Mouse (Mus musculus): ENCODE data around the gene Bpifb2.

Bpifb2 gene

DNA sequence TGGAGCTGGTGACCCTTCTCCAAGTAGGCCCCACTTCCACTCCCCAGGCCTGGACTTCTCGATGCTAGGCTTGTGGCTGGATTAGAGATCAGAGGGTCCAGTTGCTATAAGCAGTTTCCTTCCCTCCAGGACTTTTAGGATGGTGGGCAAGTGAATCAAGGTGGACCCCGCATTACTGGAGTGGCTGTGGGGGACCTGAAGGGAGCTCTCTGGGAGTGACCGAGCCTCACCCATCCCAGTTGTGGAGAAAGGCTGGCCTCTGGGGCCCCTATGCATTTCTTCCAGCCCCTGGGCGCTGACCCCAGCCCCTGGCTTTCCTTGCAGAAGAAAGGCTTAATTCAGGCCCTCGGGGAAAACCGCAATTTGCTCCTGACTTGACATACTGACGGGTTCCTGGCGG lies 43.1 kb downstream of the Bpifb2 start, which contains the start of gene Bpifb3:
Gene Bpifb3 (plus strand): TSS at position 301 of the 400 bp plus-strand sequence.
- in situ Hi-C loops (cut with MboI; ENCODE audit: low pct_unique_long_range_greater_than_20kb in 1 of 2, low sequenced_read_pairs in 2 of 2, unreplicated experiment in 1 of 2) = no loop called here

DNA sequence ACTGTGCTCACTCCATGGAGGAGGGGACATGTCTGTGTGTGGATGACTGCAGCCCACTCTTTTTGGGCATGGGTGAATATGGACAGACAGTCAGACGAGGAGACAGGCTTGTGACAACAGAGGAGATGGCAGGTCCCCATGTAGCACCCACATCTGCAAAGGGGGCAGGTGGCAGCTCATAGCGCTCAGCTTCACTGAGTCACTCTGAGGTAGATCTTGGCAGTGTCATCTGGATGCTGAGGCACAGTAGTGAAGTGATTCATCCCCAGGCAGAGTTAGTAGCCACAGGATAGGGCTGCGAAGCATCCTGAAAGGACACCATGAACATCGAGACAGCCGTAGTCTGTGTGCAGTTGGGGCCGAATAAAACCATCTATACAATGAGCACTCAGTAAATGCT lies 46.4 kb downstream of the Bpifb2 start:
- in situ Hi-C loops (cut with MboI; ENCODE audit: low pct_unique_long_range_greater_than_20kb in 1 of 2, low sequenced_read_pairs in 2 of 2, unreplicated experiment in 1 of 2) = no loop called here

DNA sequence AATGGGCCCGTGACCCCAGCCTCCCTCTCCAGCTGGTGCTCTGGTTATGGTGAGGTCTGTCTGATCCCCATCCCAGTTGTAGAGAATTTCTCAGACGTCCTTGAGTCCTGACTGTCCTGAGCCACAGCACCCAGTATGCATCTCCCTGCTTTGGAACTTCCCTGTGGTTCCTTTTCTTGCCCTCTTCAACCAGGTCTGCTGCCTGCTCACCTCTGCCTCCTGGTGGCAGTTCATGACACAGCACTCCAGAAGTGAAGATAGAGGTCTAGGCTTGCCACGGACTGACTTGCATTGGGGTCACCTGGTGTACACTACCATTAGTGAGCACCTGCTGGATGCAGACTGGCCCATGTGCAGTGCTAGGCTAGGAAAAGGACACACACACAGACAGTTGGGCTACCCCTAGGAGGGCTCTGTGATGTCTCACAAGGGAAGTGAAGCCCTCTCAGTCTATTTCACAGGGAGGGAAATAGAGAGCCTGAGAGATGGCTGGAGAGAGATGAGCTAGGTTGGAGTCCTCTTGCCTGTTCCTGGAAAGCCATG lies 55.1 kb downstream of the Bpifb2 start:
- in situ Hi-C loops (cut with MboI; ENCODE audit: low pct_unique_long_range_greater_than_20kb in 1 of 2, low sequenced_read_pairs in 2 of 2, unreplicated experiment in 1 of 2) = loop anchor here in 1 of 2 experiments (25.0 kb wide), 1 partner anchor 218 kb away; no protein-coding TSS in a partner anchor

GRCm38 (mm10) chr2:153931125-153931524 lies 56.3 kb downstream of the Bpifb2 start:
- in situ Hi-C loops (cut with MboI; ENCODE audit: low pct_unique_long_range_greater_than_20kb in 1 of 2, low sequenced_read_pairs in 2 of 2, unreplicated experiment in 1 of 2) = loop anchor here in 1 of 2 experiments (25.0 kb wide), 1 partner anchor 219 kb away; no protein-coding TSS in a partner anchor

DNA sequence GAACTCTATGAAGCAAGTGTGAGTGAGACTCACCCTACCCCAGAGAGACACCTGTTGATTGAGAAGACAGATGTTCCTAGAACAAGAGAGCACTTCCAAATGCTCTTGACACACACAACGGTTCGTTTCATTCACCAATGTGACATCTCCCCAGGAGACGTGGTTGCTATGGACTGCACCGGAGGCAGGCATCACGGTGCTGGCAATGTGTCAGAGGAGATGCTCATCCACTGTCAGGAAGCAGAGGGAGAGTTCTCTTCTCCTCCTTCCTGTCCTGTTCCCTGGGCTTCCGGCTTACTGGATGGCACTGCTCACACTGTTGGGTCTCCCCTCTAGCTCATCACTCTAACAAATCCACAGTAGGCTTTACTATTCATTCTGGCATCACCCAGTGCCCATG lies 58.5 kb downstream of the Bpifb2 start:
- in situ Hi-C loops (cut with MboI; ENCODE audit: low pct_unique_long_range_greater_than_20kb in 1 of 2, low sequenced_read_pairs in 2 of 2, unreplicated experiment in 1 of 2) = loop anchor here in 1 of 2 experiments (25.0 kb wide), 1 partner anchor 221 kb away; no protein-coding TSS in a partner anchor

DNA sequence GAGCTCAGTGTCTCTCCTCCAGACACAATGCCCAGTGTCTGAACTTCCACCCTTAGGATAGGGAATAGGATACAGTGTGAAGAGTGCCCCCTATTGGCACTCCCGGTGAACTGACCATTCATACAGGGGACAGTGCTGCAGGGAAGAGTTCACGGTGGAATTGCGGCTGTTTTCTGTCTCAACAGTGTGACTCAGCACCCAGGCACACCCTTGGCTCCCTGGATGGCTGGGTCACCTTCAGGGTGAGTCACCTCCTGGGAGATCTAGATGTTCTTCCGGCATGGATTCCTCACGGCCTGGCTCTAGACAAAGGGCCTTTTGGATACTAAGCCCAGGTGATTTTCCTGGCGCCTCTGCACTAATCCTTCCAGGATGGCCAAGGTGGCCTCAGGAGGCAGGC lies 60.5 kb downstream of the Bpifb2 start:
- in situ Hi-C loops (cut with MboI; ENCODE audit: low pct_unique_long_range_greater_than_20kb in 1 of 2, low sequenced_read_pairs in 2 of 2, unreplicated experiment in 1 of 2) = loop anchor here in 1 of 2 experiments (25.0 kb wide), 1 partner anchor 223 kb away; no protein-coding TSS in a partner anchor

- in situ Hi-C loops (cut with MboI; ENCODE audit: low pct_unique_long_range_greater_than_20kb in 1 of 2, low sequenced_read_pairs in 2 of 2, unreplicated experiment in 1 of 2) = loop anchor here in 1 of 2 experiments (25.0 kb wide), 1 partner anchor 226 kb away; no protein-coding TSS in a partner anchor
These were observed 63.0 kb downstream of the Bpifb2 start, which contains the start of gene Bpifb4 for GRCm38 (mm10) chr2:153937843-153938242. Gene Bpifb4, plus strand, starts transcription at chr2:153938212.

- in situ Hi-C loops (cut with MboI; ENCODE audit: low pct_unique_long_range_greater_than_20kb in 1 of 2, low sequenced_read_pairs in 2 of 2, unreplicated experiment in 1 of 2) = loop anchor here in 1 of 2 experiments (25.0 kb wide), 1 partner anchor 231 kb away; no protein-coding TSS in a partner anchor
These were observed 68.7 kb downstream of the Bpifb2 start for GRCm38 (mm10) chr2:153943537-153943936.

DNA sequence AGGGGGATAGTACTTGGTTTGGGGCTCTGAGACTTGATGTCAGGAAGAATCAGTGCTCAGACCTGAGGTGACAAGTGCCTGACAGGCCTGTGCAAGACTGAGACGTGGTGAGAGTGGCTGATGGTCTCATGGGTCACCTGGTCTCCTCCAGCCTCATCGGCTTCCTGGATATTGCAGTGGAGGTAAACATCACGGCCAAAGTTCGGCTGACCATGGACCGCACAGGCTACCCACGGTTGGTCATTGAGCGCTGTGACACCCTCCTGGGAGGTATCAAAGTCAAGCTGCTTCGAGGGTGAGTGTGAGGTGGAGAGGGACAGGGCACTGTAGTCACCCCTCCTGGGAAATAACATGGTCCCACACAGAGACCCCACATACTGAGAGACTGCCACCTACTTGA lies 69.7 kb downstream of the Bpifb2 start:
- in situ Hi-C loops (cut with MboI; ENCODE audit: low pct_unique_long_range_greater_than_20kb in 1 of 2, low sequenced_read_pairs in 2 of 2, unreplicated experiment in 1 of 2) = loop anchor here in 1 of 2 experiments (25.0 kb wide), 1 partner anchor 232 kb away; no protein-coding TSS in a partner anchor
